Mouse (Mus musculus): ENCODE measurements around the gene Adam11. TPM values are rescaled to one million over a fixed set of nuclear protein-coding genes. Genes with fewer than 3 reads are reported as not detected.

Adam11 gene
- polyA plus RNA-seq, 1 experiment from 2014 or later = 0.80 TPM

GRCm38 (mm10) chr11:102769141-102769540, 7.9 kb downstream of the Adam11 start:
- H3K4me1 ChIP-seq (replicated peaks; ENCODE audit: control insufficient read depth, insufficient read depth, low read length) = 0 out of 2 replicates have a peak, but pooled peaks cover 3% of the 10 kb centered on the region
- H3K9ac ChIP-seq (ENCODE audit: low read depth, low read length) = no peak overlapping the region
- no peaks in the 10 kb centered on the region for H3K9me3 ChIP-seq (ENCODE audit: control insufficient read depth)
- ATAC-seq = no peak
- 73% methylated on average over 6 of the region's 6 CpGs for WGBS
- H3K4me2 ChIP-seq (replicated peaks; ENCODE audit: low read depth) = no peak overlapping the region
- no peak for TF ChIP-seq CTCF (IDR thresholded peaks at IDR 0.05; ENCODE audit: low read depth)
- no peak overlapping the region for H3K4me3 ChIP-seq (ENCODE audit: low read depth, low read length)
- H3K27me3 ChIP-seq (replicated peaks; ENCODE audit: control insufficient read depth, insufficient read depth, low read length) = no peaks in the 10 kb centered on the region
- H3K36me3 ChIP-seq (ENCODE audit: control insufficient read depth, insufficient read depth) = no peaks in the 10 kb centered on the region
- no peak overlapping the region for H3K27ac ChIP-seq (ENCODE audit: low read depth, low read length)

GRCm38 (mm10) chr11:102769993-102770661, 8.9 kb downstream of the Adam11 start:
- Histone ChIP-seq H3K36me3 (ENCODE audit: control insufficient read depth, insufficient read depth) (no peaks in the 10 kb centered on the region), H3K27ac (ENCODE audit: low read depth, low read length) (no peak overlapping the region), H3K4me2 (replicated peaks; ENCODE audit: low read depth) (no peak overlapping the region), H3K27me3 (replicated peaks; ENCODE audit: control insufficient read depth, insufficient read depth, low read length) (no peaks in the 10 kb centered on the region), H3K9me3 (ENCODE audit: control insufficient read depth) (no peaks in the 10 kb centered on the region), H3K4me1 (replicated peaks; ENCODE audit: control insufficient read depth, insufficient read depth, low read length) (0 out of 2 replicates have a peak, but pooled peaks cover 5% of the 10 kb centered on the region), H3K4me3 (ENCODE audit: low read depth, low read length) (no peak overlapping the region), H3K9ac (ENCODE audit: low read depth, low read length) (no peak overlapping the region)
- no peak for TF ChIP-seq CTCF (IDR thresholded peaks at IDR 0.05; ENCODE audit: low read depth)
- no peak for ATAC-seq
- WGBS = 80% methylated on average over 12 of the region's 12 CpGs

DNA sequence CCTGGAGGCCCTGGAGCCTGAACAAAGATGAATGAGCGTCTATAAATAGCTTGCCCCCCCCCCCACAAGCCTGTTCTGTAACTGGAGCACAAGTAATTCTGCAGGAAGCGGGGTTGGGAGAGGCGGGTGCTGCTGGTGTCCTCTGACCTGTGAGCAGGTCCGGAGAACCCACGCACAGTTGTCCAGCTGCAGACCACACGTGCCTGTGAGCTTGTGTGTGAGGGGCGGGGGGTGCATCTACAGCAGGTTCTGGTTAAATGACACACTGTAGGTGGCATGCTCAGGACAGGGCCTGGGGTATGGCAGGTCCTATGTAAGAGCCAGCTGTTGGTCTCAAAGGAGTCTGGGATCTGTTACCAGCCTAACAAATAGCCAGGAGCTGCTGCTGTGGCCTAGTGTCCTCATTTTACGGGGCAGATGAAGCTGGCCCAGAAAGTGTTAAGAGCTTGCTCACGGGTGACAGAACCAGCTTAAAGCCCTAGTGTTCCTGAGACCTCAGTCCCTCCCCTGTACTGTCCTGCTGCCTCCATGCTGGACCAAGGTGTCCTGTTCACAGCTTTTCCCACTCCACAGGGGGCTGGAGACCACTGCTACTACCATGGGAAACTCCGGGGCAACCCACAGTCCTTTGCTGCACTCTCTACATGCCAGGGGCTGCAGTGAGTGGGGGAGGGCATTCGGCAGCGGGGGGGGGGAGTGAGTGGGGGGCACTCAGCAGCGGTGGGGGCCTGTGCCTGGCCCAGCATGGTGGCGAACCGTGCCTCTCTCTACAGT, 9.6 kb downstream of the Adam11 start:
- 43% methylated on average over 15 of the region's 15 CpGs for WGBS
- Histone ChIP-seq H3K27me3 (replicated peaks; ENCODE audit: control insufficient read depth, insufficient read depth, low read length) (no peaks in the 10 kb centered on the region), H3K4me1 (replicated peaks; ENCODE audit: control insufficient read depth, insufficient read depth, low read length) (0 out of 2 replicates have a peak, but pooled peaks cover 5% of the 10 kb centered on the region), H3K4me3 (ENCODE audit: low read depth, low read length) (no peak overlapping the region), H3K9me3 (ENCODE audit: control insufficient read depth) (no peaks in the 10 kb centered on the region), H3K27ac (ENCODE audit: low read depth, low read length) (no peak overlapping the region), H3K4me2 (replicated peaks; ENCODE audit: low read depth) (no peak overlapping the region), H3K36me3 (ENCODE audit: control insufficient read depth, insufficient read depth) (no peaks in the 10 kb centered on the region), H3K9ac (ENCODE audit: low read depth, low read length) (no peak overlapping the region)
- TF ChIP-seq CTCF (IDR thresholded peaks at IDR 0.05; ENCODE audit: low read depth) = no peak
- no peak for ATAC-seq

DNA sequence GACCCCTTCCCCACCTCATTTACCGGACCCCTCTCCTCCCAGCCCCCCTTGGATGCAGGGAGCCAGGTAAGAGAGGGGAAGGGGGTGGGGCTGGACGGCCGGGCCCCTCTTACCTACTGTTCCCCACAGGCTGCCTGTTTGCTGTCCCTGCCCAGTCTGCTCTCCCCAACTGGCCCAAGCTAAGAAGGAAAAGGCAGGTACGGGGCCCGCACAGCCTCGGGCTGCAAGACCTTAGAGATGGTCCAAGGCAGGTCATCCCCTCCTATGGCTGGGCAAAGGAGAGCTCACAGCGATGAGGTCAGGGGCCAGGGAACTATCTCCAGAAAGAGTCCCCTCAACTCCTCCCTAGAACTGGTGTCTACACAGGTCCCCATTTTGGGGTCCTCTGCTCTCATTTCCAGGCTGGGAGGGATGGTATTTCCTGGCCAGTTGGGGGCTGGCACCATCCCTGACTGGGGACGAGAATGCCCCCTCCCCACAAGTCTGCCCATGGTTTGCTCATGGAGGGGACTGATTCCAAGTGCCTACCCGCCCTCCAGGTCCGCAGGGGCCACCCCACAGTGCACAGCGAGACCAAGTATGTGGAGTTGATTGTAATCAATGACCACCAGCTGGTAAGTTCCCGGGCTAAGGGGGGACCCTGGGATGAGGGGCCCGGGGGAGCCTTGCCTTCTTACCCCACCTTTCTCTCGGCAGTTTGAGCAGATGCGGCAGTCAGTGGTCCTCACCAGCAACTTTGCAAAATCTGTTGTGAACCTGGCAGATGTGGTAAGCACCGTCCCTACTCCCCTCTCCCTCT, 10.9 kb downstream of the Adam11 start:
- Histone ChIP-seq H3K27ac (ENCODE audit: low read depth, low read length) (no peak overlapping the region), H3K27me3 (replicated peaks; ENCODE audit: control insufficient read depth, insufficient read depth, low read length) (no peaks in the 10 kb centered on the region), H3K9me3 (ENCODE audit: control insufficient read depth) (no peaks in the 10 kb centered on the region), H3K4me2 (replicated peaks; ENCODE audit: low read depth) (no peak overlapping the region), H3K36me3 (ENCODE audit: control insufficient read depth, insufficient read depth) (no peaks in the 10 kb centered on the region), H3K4me1 (replicated peaks; ENCODE audit: control insufficient read depth, insufficient read depth, low read length) (0 out of 2 replicates have a peak, but pooled peaks cover 5% of the 10 kb centered on the region), H3K9ac (ENCODE audit: low read depth, low read length) (no peak overlapping the region), H3K4me3 (ENCODE audit: low read depth, low read length) (no peak overlapping the region)
- ATAC-seq = no peak
- TF ChIP-seq CTCF (IDR thresholded peaks at IDR 0.05; ENCODE audit: low read depth) = no peak
- WGBS = 48% methylated on average over 16 of the region's 16 CpGs

GRCm38 (mm10) chr11:102772771-102773700, 11.8 kb downstream of the Adam11 start:
- TF ChIP-seq CTCF (IDR thresholded peaks at IDR 0.05; ENCODE audit: low read depth) = no peak
- no peak for ATAC-seq
- H3K4me2 ChIP-seq (replicated peaks; ENCODE audit: low read depth) = no peak overlapping the region
- H3K4me1 ChIP-seq (replicated peaks; ENCODE audit: control insufficient read depth, insufficient read depth, low read length) = 0 out of 2 replicates have a peak, but pooled peaks cover 6% of the 10 kb centered on the region
- H3K9ac ChIP-seq (ENCODE audit: low read depth, low read length) = no peak overlapping the region
- H3K27me3 ChIP-seq (replicated peaks; ENCODE audit: control insufficient read depth, insufficient read depth, low read length) = no peaks in the 10 kb centered on the region
- no peaks in the 10 kb centered on the region for H3K9me3 ChIP-seq (ENCODE audit: control insufficient read depth)
- WGBS = 72% methylated on average over 18 of the region's 18 CpGs
- no peak overlapping the region for H3K27ac ChIP-seq (ENCODE audit: low read depth, low read length)
- no peak overlapping the region for H3K4me3 ChIP-seq (ENCODE audit: low read depth, low read length)
- no peaks in the 10 kb centered on the region for H3K36me3 ChIP-seq (ENCODE audit: control insufficient read depth, insufficient read depth)

All from intestine, postnatal 0 days (tissue).